Mouse (Mus musculus): ENCODE measurements around the gene Slc17a6.
"Not testable (repeated sequence)": the region's sequence is repeated elsewhere in the genome, so short reads cannot be mapped to it uniquely, and the experiment has no call there.

The Slc17a6 gene

GRCm38 (mm10) chr7:51693539-51694217 is 71.9 kb downstream of the Slc17a6 start:
- no peak for DNase-seq (ENCODE audit: low spot score in 2 of 2)

GRCm38 (mm10) chr7:51694452-51694851 is 72.6 kb downstream of the Slc17a6 start:
- no peak for DNase-seq (ENCODE audit: low spot score in 2 of 2)

GRCm38 (mm10) chr7:51709508-51709907 is 87.7 kb downstream of the Slc17a6 start:
- DNase-seq (ENCODE audit: low spot score in 2 of 2), result no peak

GRCm38 (mm10) chr7:51710346-51710745 is 88.5 kb downstream of the Slc17a6 start:
- DNase-seq (ENCODE audit: low spot score in 2 of 2), result not testable (repeated sequence)

GRCm38 (mm10) chr7:51715771-51716170 is 94.0 kb downstream of the Slc17a6 start:
- no peak for DNase-seq (ENCODE audit: low spot score in 2 of 2)
